ENCODE assay signal across 11 mouse cellular contexts in genomic region chr2:146787132-146787810, GRCm38 (mm10).
A peak's percentile ranks its signal among the peaks of the same experiment; 100 is the strongest.
DNase-seq lines count a peak whose midpoint lies in the region; ATAC-seq and TF ChIP-seq lines count a peak whose summit lies in the region.
"Had no signal": no experiment of that assay in that cellular context is flagged by ENCODE, and none has a peak within 500 bp of the region (broad histone marks: within the 10 kb centered on the region; RNA-seq: fewer than 3 reads in every experiment).

No protein-coding gene starts in this region.

- no peak; the same call in 1 of the 2 replicates for TF ChIP-seq CTCF in lung, embryonic 14.5 days (IDR thresholded peaks at IDR 0.05; ENCODE audit: low read depth)
- no peak for TF ChIP-seq CTCF in kidney, adult 2 months (conservative IDR thresholded peaks at IDR 0.05; ENCODE audit: insufficient read depth, insufficient read length, low read depth, low read length)

- no peaks in the 10 kb centered on the region for H3K4me1 ChIP-seq in lung, embryonic 14.5 days (ENCODE audit: insufficient read depth)
- peaks cover 13% of the 10 kb centered on the region for H3K4me1 ChIP-seq in midbrain, embryonic 11.5 days (ENCODE audit: control insufficient read depth, insufficient read depth, low read length)
- H3K4me1 ChIP-seq in kidney, adult 2 months (ENCODE audit: control insufficient read depth, insufficient read depth, low read length): no peaks in the 10 kb centered on the region

- no peak overlapping the region for H3K4me3 ChIP-seq in lung, embryonic 14.5 days (ENCODE audit: low read depth, low read length)
- H3K4me3 ChIP-seq in midbrain, embryonic 11.5 days (ENCODE audit: low read depth, low read length): no peak overlapping the region
- no peak overlapping the region for H3K4me3 ChIP-seq in kidney, adult 2 months (ENCODE audit: insufficient read depth, low read depth, low read length)

- no peak overlapping the region for H3K9ac ChIP-seq in lung, embryonic 14.5 days
- peak overlapping the region; percentile 18; the same call in 1 of the 2 replicates for H3K9ac ChIP-seq in midbrain, embryonic 11.5 days (ENCODE audit: low read length)
- H3K9ac ChIP-seq: liver, embryonic 14.5 days had no signal

- WGBS in lung, embryonic 14.5 days: 16% methylated on average over 11 of the region's 11 CpGs
- 3% methylated on average over 11 of the region's 11 CpGs for WGBS in midbrain, embryonic 11.5 days
- 30% methylated on average over 11 of the region's 11 CpGs for WGBS in kidney, adult 2 months

- DNase-seq in lung, embryonic 14.5 days: peak; percentile 56
- DNase-seq in lung, postnatal 25 days (ENCODE audit: low spot score): no peak
- DNase-seq in forelimb bud, embryonic 11.5 days (ENCODE audit: low read depth, low spot score): peak; percentile 31
- peak; percentile 91 for DNase-seq in midbrain, embryonic 11.5 days (ENCODE audit: low spot score, missing footprints)
- no peak for DNase-seq in kidney, adult 2 months
- DNase-seq in right cerebral cortex, postnatal 14 days: no peak
- DNase-seq in ovary, postnatal 14 days (ENCODE audit: low spot score): no peak
- no peak for DNase-seq in gastrocnemius, adult 18-20 months (ENCODE audit: low spot score)
- DNase-seq: adrenal gland, postnatal 10 days had no signal

- no peak overlapping the region for H3K4me2 ChIP-seq in lung, embryonic 14.5 days
- peak overlapping the region; percentile 24 for H3K4me2 ChIP-seq in midbrain, embryonic 11.5 days
- H3K4me2 ChIP-seq: heart, embryonic 11.5 days had no signal

- no peaks in the 10 kb centered on the region for H3K36me3 ChIP-seq in lung, embryonic 14.5 days (ENCODE audit: insufficient read depth)
- H3K36me3 ChIP-seq in midbrain, embryonic 11.5 days (ENCODE audit: control insufficient read depth, insufficient read depth, low read length): no peaks in the 10 kb centered on the region
- no peaks in the 10 kb centered on the region for H3K36me3 ChIP-seq in kidney, adult 2 months (ENCODE audit: control insufficient read depth, insufficient read depth, low read length)

- H3K27ac ChIP-seq in lung, embryonic 14.5 days (ENCODE audit: low read depth): no peak overlapping the region
- peak overlapping the region; percentile 32 for H3K27ac ChIP-seq in midbrain, embryonic 11.5 days (ENCODE audit: low read depth, low read length)
- no peak overlapping the region for H3K27ac ChIP-seq in kidney, adult 2 months (ENCODE audit: insufficient read depth, low read depth, low read length)
- H3K27ac ChIP-seq: liver, embryonic 14.5 days had no signal

- no peaks in the 10 kb centered on the region; the same call in 1 of the 2 replicates for H3K27me3 ChIP-seq in lung, embryonic 14.5 days (ENCODE audit: insufficient read depth, low read length)
- H3K27me3 ChIP-seq in midbrain, embryonic 11.5 days (ENCODE audit: control insufficient read depth, insufficient read depth, low read length): no peaks in the 10 kb centered on the region
- no peaks in the 10 kb centered on the region for H3K27me3 ChIP-seq in kidney, adult 2 months (replicated peaks; ENCODE audit: control insufficient read depth, insufficient read depth, low read length)

- TF ChIP-seq POLR2A in kidney, adult 2 months (IDR thresholded peaks at IDR 0.05; ENCODE audit: low read depth, low read length): no peak

- ATAC-seq in lung, embryonic 14.5 days (ENCODE audit: insufficient read depth): no peak
- ATAC-seq in midbrain, embryonic 11.5 days (ENCODE audit: low FRiP score): peak; percentile 78

- no peaks in the 10 kb centered on the region for H3K9me3 ChIP-seq in lung, embryonic 14.5 days (ENCODE audit: low read depth, low read length)
- no peaks in the 10 kb centered on the region for H3K9me3 ChIP-seq in midbrain, embryonic 11.5 days (ENCODE audit: control insufficient read depth, low read length)

Comparison
In these comparisons a context has a peak if more than half of its experiments do, and no peak if none do; other contexts are left out.
1. DNase-seq: peak in lung, embryonic 14.5 days (single experiment), forelimb bud, embryonic 11.5 days (single experiment) and midbrain, embryonic 11.5 days (single experiment); none in lung, postnatal 25 days (single experiment), kidney, adult 2 months (single experiment), right cerebral cortex, postnatal 14 days (single experiment), ovary, postnatal 14 days (single experiment) and gastrocnemius, adult 18-20 months (single experiment).